Mouse (Mus musculus) brain, embryonic 18.5 days (tissue): ENCODE data around the gene 4930402H24Rik.

Experiments used
- DNase-seq: peaks from one replicate; pipeline ENCODE4 v3.0.0-alpha.2; 2012; ENCODE audit warnings: low read depth, low spot score

Gene 4930402H24Rik

DNA sequence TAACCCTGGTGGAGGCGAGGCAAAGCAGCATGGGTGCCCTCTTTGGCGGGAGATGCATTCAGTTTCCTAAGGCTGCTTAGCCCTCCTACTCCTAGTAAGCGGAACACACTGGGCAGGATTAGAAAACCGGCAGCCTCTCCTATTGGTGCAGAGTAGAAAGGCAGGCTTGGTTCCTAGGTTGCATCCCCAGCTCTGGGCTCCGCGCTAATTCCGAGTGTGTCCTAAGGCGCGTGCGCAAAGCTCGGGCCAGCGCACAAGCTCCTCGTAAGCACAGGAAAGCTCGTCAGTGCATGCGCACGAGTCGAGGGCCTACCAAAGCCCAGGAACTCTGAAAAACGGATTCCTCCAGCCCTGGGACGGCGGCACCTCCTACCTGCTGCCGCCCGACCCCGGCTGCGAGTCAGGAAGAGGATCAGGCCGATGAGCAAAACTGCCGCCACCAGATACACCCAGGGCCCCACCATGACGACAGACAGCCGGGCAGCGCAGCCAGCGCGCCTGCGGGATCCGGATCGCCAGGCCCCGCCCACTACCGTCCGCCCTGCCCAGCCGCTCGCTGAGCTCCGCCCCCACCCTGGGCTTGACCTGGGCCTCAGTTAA, 242.0 kb downstream of the 4930402H24Rik start, which contains the start of gene Ddrgk1:
Gene Ddrgk1 (minus strand): TSS at position 558 of the 600 bp plus-strand sequence.
- DNase-seq = peak; percentile 92

DNA sequence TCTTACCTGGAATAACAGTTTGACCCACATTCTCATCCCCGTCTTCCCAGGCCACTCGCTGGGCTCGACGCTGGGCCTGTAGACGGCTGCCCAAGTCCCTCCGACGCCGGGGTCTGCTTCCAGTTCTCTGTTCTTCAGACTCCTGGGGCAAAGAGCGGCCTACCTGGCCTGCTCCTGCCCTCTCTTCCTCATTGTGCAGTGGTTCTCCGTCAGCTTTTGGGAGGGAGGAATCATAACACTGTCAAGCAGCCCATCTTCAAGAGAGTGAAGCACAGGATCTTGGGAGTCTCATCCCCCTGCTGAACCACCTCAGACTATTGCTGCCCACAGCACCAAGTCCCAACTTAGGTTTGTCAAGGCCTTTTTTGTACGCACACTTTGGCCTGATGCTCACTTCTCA, 242.9 kb downstream of the 4930402H24Rik start:
- no peak for DNase-seq

DNA sequence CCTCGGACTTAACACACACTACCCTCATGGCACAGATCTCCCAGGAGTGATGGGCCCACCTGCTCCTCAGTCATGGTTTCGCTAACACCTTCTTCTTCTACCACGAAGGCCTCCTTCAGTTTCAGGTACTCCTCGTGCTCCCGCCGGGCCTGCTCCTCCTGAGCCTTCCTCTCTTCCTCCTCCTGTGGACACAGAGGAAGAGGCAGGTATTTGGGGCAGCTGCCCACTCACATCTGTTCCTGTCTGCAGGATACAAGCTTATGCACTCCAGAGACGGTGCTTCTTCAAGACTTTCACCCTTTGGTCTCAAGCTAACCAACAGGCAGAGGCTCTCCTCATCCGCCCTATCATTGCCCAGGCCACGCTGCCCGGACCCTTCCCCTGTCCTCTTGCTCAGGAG, 247.7 kb downstream of the 4930402H24Rik start:
- no peak for DNase-seq

DNA sequence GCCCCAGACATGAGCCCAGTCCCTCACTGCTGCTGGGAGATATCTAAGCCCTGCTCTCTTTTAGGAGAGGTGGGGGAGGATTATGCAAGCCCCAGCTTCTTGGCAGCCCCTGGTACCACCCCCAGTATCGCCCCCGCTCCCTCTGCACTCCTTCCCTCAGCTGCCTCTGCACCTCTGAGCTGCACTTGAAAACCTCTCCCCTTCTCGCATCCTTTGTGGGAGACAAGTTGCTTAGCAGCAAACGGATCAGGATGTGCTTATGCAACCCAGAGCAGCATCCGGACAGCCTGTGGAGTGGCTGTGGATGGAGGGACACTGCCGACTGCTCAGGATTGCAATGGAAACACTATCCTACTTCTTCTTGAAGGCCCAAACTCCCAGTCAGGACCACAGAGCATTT, 248.7 kb downstream of the 4930402H24Rik start:
- no peak for DNase-seq

DNA sequence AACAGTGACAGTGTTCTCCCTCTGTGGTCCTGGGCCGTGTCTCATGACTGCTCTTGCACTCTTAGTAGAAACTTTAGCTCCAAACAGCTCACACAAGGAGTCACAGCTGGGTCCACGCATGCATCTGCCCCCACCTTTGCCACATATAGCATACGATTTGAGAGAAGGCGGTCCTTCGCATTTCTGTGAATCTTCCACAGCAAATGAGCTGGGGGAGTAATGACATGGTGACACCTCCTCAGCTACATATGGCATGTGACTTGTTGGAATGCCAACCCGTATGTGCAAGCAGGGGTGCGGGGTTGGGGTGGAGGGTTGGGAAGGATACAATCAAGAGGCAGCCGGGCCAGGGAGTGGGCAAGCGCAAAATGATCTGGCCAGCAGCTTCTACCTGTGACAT, 249.7 kb downstream of the 4930402H24Rik start:
- no peak for DNase-seq
